18 mouse cellular contexts compared by ENCODE assay signal in the genomic region with DNA sequence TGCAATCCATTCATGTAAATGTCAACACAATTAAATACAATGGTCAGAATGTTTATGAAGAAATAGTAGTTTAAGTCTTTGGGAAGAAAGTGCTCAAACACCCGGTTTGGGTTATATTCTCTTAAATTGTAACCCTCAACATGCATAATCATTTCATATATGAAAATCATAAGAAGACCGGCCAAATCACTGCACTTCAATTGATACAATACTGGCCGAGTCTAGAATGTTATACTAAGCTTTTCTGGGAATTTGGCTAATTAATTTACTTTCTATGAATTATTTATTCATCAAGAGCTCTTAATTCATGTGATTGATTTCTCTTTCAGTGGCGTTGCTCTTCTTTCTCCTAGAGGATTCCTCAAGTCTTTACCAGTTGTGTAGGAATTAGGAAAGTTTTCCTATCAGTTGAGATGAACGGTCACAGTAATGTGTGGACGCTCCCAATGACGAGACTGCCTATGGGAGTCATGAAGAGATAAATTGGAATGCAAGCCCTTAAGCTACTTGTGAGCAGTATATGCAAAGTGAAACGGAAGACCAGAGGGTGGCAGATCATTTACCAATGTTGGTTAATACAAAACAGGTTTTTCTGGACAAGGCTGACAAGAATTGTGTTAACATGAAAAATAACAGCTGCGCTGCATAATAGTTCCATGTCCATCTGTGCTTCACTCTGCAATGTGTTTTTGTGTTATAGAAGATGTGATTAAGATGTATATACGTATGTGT.
A peak's percentile ranks its signal among the peaks of the same experiment; 100 is the strongest.
DNase-seq lines count a peak whose midpoint lies in the region; ATAC-seq and TF ChIP-seq lines count a peak whose summit lies in the region.
"Had no signal": no experiment of that assay in that cellular context is flagged by ENCODE, and none has a peak within 500 bp of the region (broad histone marks: within the 10 kb centered on the region; RNA-seq: fewer than 3 reads in every experiment).

No protein-coding gene starts in this region.

- no peaks in the 10 kb centered on the region for H3K4me1 ChIP-seq in hindbrain, embryonic 11.5 days (replicated peaks; ENCODE audit: control insufficient read depth, insufficient read depth, low read length)
- no peaks in the 10 kb centered on the region for H3K4me1 ChIP-seq in hindbrain, embryonic 10.5 days (replicated peaks)
- H3K4me1 ChIP-seq in forebrain, embryonic 12.5 days = peaks cover 3% of the 10 kb centered on the region; the same call in 1 of the 2 replicates
- peaks cover 12% of the 10 kb centered on the region for H3K4me1 ChIP-seq in hindbrain, embryonic 14.5 days (replicated peaks; ENCODE audit: control insufficient read depth, insufficient read depth, low read length)
- H3K4me1 ChIP-seq in midbrain, embryonic 15.5 days = peaks cover 11% of the 10 kb centered on the region
- H3K4me1 ChIP-seq in liver, postnatal 0 days (ENCODE audit: insufficient read depth) = no peaks in the 10 kb centered on the region
- H3K4me1 ChIP-seq: embryonic facial prominence, embryonic 13.5 days had no signal

- no peak overlapping the region for H3K4me3 ChIP-seq in hindbrain, embryonic 11.5 days (ENCODE audit: low read depth, low read length)
- no peak overlapping the region for H3K4me3 ChIP-seq in hindbrain, embryonic 10.5 days
- no peak overlapping the region for H3K4me3 ChIP-seq in forebrain, embryonic 12.5 days (replicated peaks)
- 0 out of 2 replicates have a peak overlapping the region, but pooled peaks have one; percentile 14 for H3K4me3 ChIP-seq in hindbrain, embryonic 14.5 days (replicated peaks; ENCODE audit: low read length)
- 0 out of 2 replicates have a peak overlapping the region, but pooled peaks have one; percentile 16 for H3K4me3 ChIP-seq in midbrain, embryonic 15.5 days
- no peak overlapping the region for H3K4me3 ChIP-seq in liver, postnatal 0 days (ENCODE audit: low read depth, low read length)
- H3K4me3 ChIP-seq: embryonic facial prominence, embryonic 13.5 days had no signal

- WGBS in hindbrain, embryonic 11.5 days = 72% methylated on average over 10 of the region's 10 CpGs
- WGBS in hindbrain, embryonic 10.5 days = 83% methylated on average over 10 of the region's 10 CpGs
- 68% methylated on average over 10 of the region's 10 CpGs for WGBS in forebrain, embryonic 12.5 days
- WGBS in hindbrain, embryonic 14.5 days = 57% methylated on average over 10 of the region's 10 CpGs
- WGBS in midbrain, embryonic 15.5 days = 62% methylated on average over 10 of the region's 10 CpGs
- 74% methylated on average over 10 of the region's 10 CpGs for WGBS in liver, postnatal 0 days (ENCODE audit: insufficient replicate concordance)

- DNase-seq in hindbrain, embryonic 11.5 days (ENCODE audit: low spot score) = peak; percentile 1
- no peak for DNase-seq in hindbrain, embryonic 10.5 days (ENCODE audit: low spot score)
- DNase-seq in hindbrain, embryonic 14.5 days (ENCODE audit: low spot score) = peak; percentile 33
- DNase-seq in liver, postnatal 0 days = no peak
- no peak for DNase-seq in c-Kit-positive CD71-positive TER-119-positive erythroid progenitor cells, embryonic 14.5 days (ENCODE audit: low spot score)
- DNase-seq: adrenal gland, adult 2 months; cerebellum, adult 11-12 months; heart, adult 11 months; heart, postnatal 4 days; kidney, postnatal 4 days; liver; lung, adult 2 months; lung, postnatal 4 days had no signal

- no peak for TF ChIP-seq CTCF in liver, postnatal 0 days (IDR thresholded peaks at IDR 0.05; ENCODE audit: low read depth)

- no peaks in the 10 kb centered on the region for H3K36me3 ChIP-seq in hindbrain, embryonic 11.5 days (ENCODE audit: control insufficient read depth, insufficient read depth, low read length)
- no peaks in the 10 kb centered on the region for H3K36me3 ChIP-seq in hindbrain, embryonic 10.5 days
- no peaks in the 10 kb centered on the region for H3K36me3 ChIP-seq in forebrain, embryonic 12.5 days (replicated peaks)
- no peaks in the 10 kb centered on the region for H3K36me3 ChIP-seq in hindbrain, embryonic 14.5 days (replicated peaks; ENCODE audit: control insufficient read depth, insufficient read depth)
- H3K36me3 ChIP-seq in midbrain, embryonic 15.5 days (replicated peaks) = no peaks in the 10 kb centered on the region
- H3K36me3 ChIP-seq in liver, postnatal 0 days (replicated peaks; ENCODE audit: insufficient read depth, low read length) = no peaks in the 10 kb centered on the region
- H3K36me3 ChIP-seq: embryonic facial prominence, embryonic 13.5 days had no signal

- no peaks in the 10 kb centered on the region for H3K9me3 ChIP-seq in hindbrain, embryonic 11.5 days (ENCODE audit: control insufficient read depth, low read length)
- no peaks in the 10 kb centered on the region for H3K9me3 ChIP-seq in hindbrain, embryonic 10.5 days
- H3K9me3 ChIP-seq in forebrain, embryonic 12.5 days = no peaks in the 10 kb centered on the region
- no peaks in the 10 kb centered on the region for H3K9me3 ChIP-seq in hindbrain, embryonic 14.5 days (ENCODE audit: control insufficient read depth, low read length)
- no peaks in the 10 kb centered on the region for H3K9me3 ChIP-seq in midbrain, embryonic 15.5 days
- no peaks in the 10 kb centered on the region for H3K9me3 ChIP-seq in liver, postnatal 0 days (ENCODE audit: low read length)
- H3K9me3 ChIP-seq: embryonic facial prominence, embryonic 13.5 days had no signal

- no peaks in the 10 kb centered on the region for H3K27me3 ChIP-seq in hindbrain, embryonic 11.5 days (ENCODE audit: control insufficient read depth, insufficient read depth, low read length)
- H3K27me3 ChIP-seq in hindbrain, embryonic 10.5 days (ENCODE audit: insufficient read depth, poor library complexity, severe bottlenecking) = no peaks in the 10 kb centered on the region
- H3K27me3 ChIP-seq in forebrain, embryonic 12.5 days = no peaks in the 10 kb centered on the region
- no peaks in the 10 kb centered on the region for H3K27me3 ChIP-seq in hindbrain, embryonic 14.5 days (ENCODE audit: control insufficient read depth, insufficient read depth, low read length)
- no peaks in the 10 kb centered on the region for H3K27me3 ChIP-seq in midbrain, embryonic 15.5 days (replicated peaks)
- H3K27me3 ChIP-seq in liver, postnatal 0 days (ENCODE audit: insufficient read depth, low read length) = no peaks in the 10 kb centered on the region
- H3K27me3 ChIP-seq: embryonic facial prominence, embryonic 13.5 days had no signal

- TF ChIP-seq EP300 in liver, postnatal 0 days (IDR thresholded peaks at IDR 0.05; ENCODE audit: low read depth) = no peak

- no peak overlapping the region for H3K4me2 ChIP-seq in hindbrain, embryonic 11.5 days (replicated peaks; ENCODE audit: low read depth, low read length)
- H3K4me2 ChIP-seq in forebrain, embryonic 12.5 days = peak overlapping the region; percentile 25; the same call in 1 of the 2 replicates
- H3K4me2 ChIP-seq in hindbrain, embryonic 14.5 days (replicated peaks) = peak overlapping the region; percentile 44
- peak overlapping the region; percentile 39; the same call in 1 of the 2 replicates for H3K4me2 ChIP-seq in midbrain, embryonic 15.5 days
- no peak overlapping the region for H3K4me2 ChIP-seq in liver, postnatal 0 days (ENCODE audit: low read depth, low read length)
- H3K4me2 ChIP-seq: embryonic facial prominence, embryonic 13.5 days had no signal

- H3K9ac ChIP-seq in hindbrain, embryonic 11.5 days (ENCODE audit: low read depth, low read length) = no peak overlapping the region
- no peak overlapping the region for H3K9ac ChIP-seq in forebrain, embryonic 12.5 days
- no peak overlapping the region for H3K9ac ChIP-seq in hindbrain, embryonic 14.5 days
- H3K9ac ChIP-seq in midbrain, embryonic 15.5 days = no peak overlapping the region
- H3K9ac ChIP-seq in liver, postnatal 0 days (replicated peaks) = no peak overlapping the region
- H3K9ac ChIP-seq: embryonic facial prominence, embryonic 13.5 days had no signal

- no peak overlapping the region for H3K27ac ChIP-seq in hindbrain, embryonic 11.5 days (ENCODE audit: low read depth, low read length)
- no peak overlapping the region for H3K27ac ChIP-seq in hindbrain, embryonic 10.5 days
- 0 out of 2 replicates have a peak overlapping the region, but pooled peaks have one; percentile 2 for H3K27ac ChIP-seq in forebrain, embryonic 12.5 days
- H3K27ac ChIP-seq in hindbrain, embryonic 14.5 days = peak overlapping the region; percentile 71; the same call in 1 of the 2 replicates
- peak overlapping the region; percentile 76 for H3K27ac ChIP-seq in midbrain, embryonic 15.5 days
- H3K27ac ChIP-seq in liver, postnatal 0 days (ENCODE audit: low read depth) = no peak overlapping the region
- H3K27ac ChIP-seq: embryonic facial prominence, embryonic 13.5 days had no signal

- peak; percentile 38; the same call in 1 of the 2 replicates for ATAC-seq in hindbrain, embryonic 11.5 days (ENCODE audit: low FRiP score)
- no peak for ATAC-seq in forebrain, embryonic 12.5 days (ENCODE audit: low FRiP score)
- ATAC-seq in hindbrain, embryonic 14.5 days (ENCODE audit: low FRiP score) = peak; percentile 18; the same call in 1 of the 2 replicates
- ATAC-seq in midbrain, embryonic 15.5 days (replicated peaks) = peak; percentile 43
- no peak for ATAC-seq in liver, postnatal 0 days
- no peak for ATAC-seq in erythroid progenitor cell, adult 5-6 weeks (replicated peaks; ENCODE audit: low FRiP score, poor library complexity, severe bottlenecking)
- ATAC-seq: intestine, postnatal 0 days had no signal

Comparison
In these comparisons a context has a peak if more than half of its experiments do, and no peak if none do; other contexts are left out.
1. DNase-seq: peak in hindbrain, embryonic 11.5 days (single experiment) and hindbrain, embryonic 14.5 days (single experiment); none in hindbrain, embryonic 10.5 days (single experiment), liver, postnatal 0 days (single experiment) and c-Kit-positive CD71-positive TER-119-positive erythroid progenitor cells, embryonic 14.5 days (single experiment).
2. H3K27ac ChIP-seq: peak in forebrain, embryonic 12.5 days (single experiment), hindbrain, embryonic 14.5 days (single experiment) and midbrain, embryonic 15.5 days (single experiment); none in hindbrain, embryonic 11.5 days (single experiment), hindbrain, embryonic 10.5 days (single experiment) and liver, postnatal 0 days (single experiment).
3. H3K4me2 ChIP-seq: peak in forebrain, embryonic 12.5 days (single experiment), hindbrain, embryonic 14.5 days (single experiment) and midbrain, embryonic 15.5 days (single experiment); none in hindbrain, embryonic 11.5 days (single experiment) and liver, postnatal 0 days (single experiment).
4. H3K4me3 ChIP-seq: peak in hindbrain, embryonic 14.5 days (single experiment) and midbrain, embryonic 15.5 days (single experiment); none in hindbrain, embryonic 11.5 days (single experiment), hindbrain, embryonic 10.5 days (single experiment), forebrain, embryonic 12.5 days (single experiment) and liver, postnatal 0 days (single experiment).
5. ATAC-seq: peak in hindbrain, embryonic 11.5 days (single experiment), hindbrain, embryonic 14.5 days (single experiment) and midbrain, embryonic 15.5 days (single experiment); none in forebrain, embryonic 12.5 days (single experiment), liver, postnatal 0 days (single experiment) and erythroid progenitor cell, adult 5-6 weeks (single experiment).